Mouse (Mus musculus) adrenal gland, adult (tissue): ENCODE data around the gene Zfp865.
A peak's percentile ranks its signal among the peaks of the same experiment; 100 is the strongest.
"Not testable (repeated sequence)": the region's sequence is repeated elsewhere in the genome, so short reads cannot be mapped to it uniquely, and the experiment has no call there.

Experiments used
- DNase-seq, 2 experiments: peaks; one replicate each; pipeline ENCODE4 v3.0.0; 2022 to 2023; ENCODE audit warnings: low spot score in 1 of 2; ENCODE audit not compliant: inconsistent age in 2 of 2

The Zfp865 gene

GRCm38 (mm10) chr7:5020000-5020681 is at the start of gene Zfp865, which contains the start of gene Ccdc106:
TSS of gene Zfp865 (plus strand) at chr7:5020376.
TSS of gene Ccdc106 (plus strand) at chr7:5020553.
- DNase-seq = peak; percentile 100

GRCm38 (mm10) chr7:4971068-4971467 is 49.1 kb upstream of the Zfp865 start, which contains the start of gene Sbk3:
TSS of gene Sbk3 (minus strand) at chr7:4971168.
- no peak for DNase-seq

- DNase-seq = no peak
These were observed 48.5 kb upstream of the Zfp865 start for GRCm38 (mm10) chr7:4971710-4972109.

- DNase-seq = peak; percentile 87 to 92
These were observed 47.7 kb upstream of the Zfp865 start for GRCm38 (mm10) chr7:4972321-4973047.

- no peak for DNase-seq
These were observed 44.7 kb upstream of the Zfp865 start for GRCm38 (mm10) chr7:4975455-4975854.

GRCm38 (mm10) chr7:4976832-4977231 is 43.3 kb upstream of the Zfp865 start:
- DNase-seq = no peak

- no peak for DNase-seq
These were observed 31.9 kb upstream of the Zfp865 start for GRCm38 (mm10) chr7:4988250-4988649.

- no peak for DNase-seq
These were observed 26.7 kb upstream of the Zfp865 start for GRCm38 (mm10) chr7:4993347-4993998.

GRCm38 (mm10) chr7:4993999-4994788 is 26.0 kb upstream of the Zfp865 start:
- DNase-seq = no peak

GRCm38 (mm10) chr7:4995268-4996002 is 24.7 kb upstream of the Zfp865 start:
- no peak for DNase-seq

GRCm38 (mm10) chr7:4996003-4996895 is 23.9 kb upstream of the Zfp865 start, which contains the start of gene Zfp579:
TSS of gene Zfp579 (minus strand) at chr7:4996158.
- peak; percentile 93 to 97 for DNase-seq

GRCm38 (mm10) chr7:4996934-4997333 is 23.2 kb upstream of the Zfp865 start:
- DNase-seq = no peak

GRCm38 (mm10) chr7:4999876-5000275 is 20.3 kb upstream of the Zfp865 start:
- peak in 1 of 2 experiments; percentile 56 for DNase-seq

GRCm38 (mm10) chr7:5002876-5003275 is 17.3 kb upstream of the Zfp865 start:
- DNase-seq = not testable (repeated sequence)

- no peak for DNase-seq
These were observed 11.9 kb upstream of the Zfp865 start for GRCm38 (mm10) chr7:5008229-5008628.

GRCm38 (mm10) chr7:5012681-5013513 is 7.3 kb upstream of the Zfp865 start:
- peak in 1 of 2 experiments; percentile 37 for DNase-seq

GRCm38 (mm10) chr7:5014251-5015117 is 5.7 kb upstream of the Zfp865 start, which contains the start of the genes Zfp524 and Fiz1:
TSS of gene Zfp524 (plus strand) at chr7:5014415.
TSS of gene Fiz1 (minus strand) at chr7:5014697.
- peak; percentile 96 to 99 for DNase-seq
